Mouse (Mus musculus) kidney, embryonic 15.5 days (tissue): Measurements from ENCODE around the gene Snrpg. TPM values are rescaled to one million over a fixed set of nuclear protein-coding genes. Genes with fewer than 3 reads are reported as not detected.
A peak's percentile ranks its signal among the peaks of the same experiment; 100 is the strongest.
"Not testable (repeated sequence)": the region's sequence is repeated elsewhere in the genome, so short reads cannot be mapped to it uniquely, and the experiment has no call there.

ENCODE experiments used
- ATAC-seq: fragments of 200-750 bp; cut with Nextera tagmentation; replicated peaks from 2 replicates; pipeline ENCODE4 v1.8.0; 2017; ENCODE audit warnings: moderate TSS enrichment; ENCODE audit not compliant: low FRiP score
- H3K27ac ChIP-seq: fragments of 300-500 bp; sonication (generic); 2 replicates; pipeline ENCODE4 v1.5.1; 2015; ENCODE audit warnings: mild to moderate bottlenecking, inconsistent platforms
- H3K27me3 ChIP-seq: fragments of 300-500 bp; sonication (generic); 2 replicates; pipeline ENCODE4 v1.6.1; 2015; ENCODE audit warnings: inconsistent platforms
- H3K36me3 ChIP-seq: fragments of 300-500 bp; sonication (generic); 2 replicates; pipeline ENCODE4 v1.6.1; 2015; ENCODE audit warnings: inconsistent platforms
- H3K4me1 ChIP-seq: fragments of 300-500 bp; sonication (generic); 2 replicates; pipeline ENCODE4 v1.6.1; 2015; ENCODE audit warnings: inconsistent platforms
- H3K4me2 ChIP-seq: fragments of 300-500 bp; sonication (generic); 2 replicates; pipeline ENCODE4 v1.6.1; 2015; ENCODE audit warnings: moderate library complexity, mild to moderate bottlenecking, inconsistent platforms
- H3K4me3 ChIP-seq: fragments of 300-500 bp; sonication (generic); replicated peaks from 2 replicates; pipeline ENCODE4 v1.5.1; 2015; ENCODE audit warnings: mild to moderate bottlenecking, inconsistent platforms
- H3K9ac ChIP-seq: fragments of 300-500 bp; sonication (generic); 2 replicates; pipeline ENCODE4 v1.6.1; 2015; ENCODE audit warnings: mild to moderate bottlenecking, inconsistent platforms
- H3K9me3 ChIP-seq: fragments of 300-500 bp; sonication (generic); replicated peaks from 2 replicates; pipeline ENCODE4 v1.6.1; 2016; ENCODE audit warnings: inconsistent platforms
- WGBS: fragments of 180-500 bp; shearing (Covaris S2); methylation state at CpG from one replicate; pipeline ENCODE4 v1.1.7; 2015; ENCODE audit warnings: mixed read lengths; 5-methylcytosine and 5-hydroxymethylcytosine counted together
- polyA plus RNA-seq: library from polyadenylated mRNA; unstranded; fragments of >200 nt; fragmentation: Nextera tagmentation; extraction: Ambion mirVana; gene quantifications from 2 replicates; pipeline ENCODE4 v1.2.1, GENCODE M21; 2015

Gene Snrpg
- polyA plus RNA-seq, 1 experiment from 2014 or later, result 665 TPM

DNA sequence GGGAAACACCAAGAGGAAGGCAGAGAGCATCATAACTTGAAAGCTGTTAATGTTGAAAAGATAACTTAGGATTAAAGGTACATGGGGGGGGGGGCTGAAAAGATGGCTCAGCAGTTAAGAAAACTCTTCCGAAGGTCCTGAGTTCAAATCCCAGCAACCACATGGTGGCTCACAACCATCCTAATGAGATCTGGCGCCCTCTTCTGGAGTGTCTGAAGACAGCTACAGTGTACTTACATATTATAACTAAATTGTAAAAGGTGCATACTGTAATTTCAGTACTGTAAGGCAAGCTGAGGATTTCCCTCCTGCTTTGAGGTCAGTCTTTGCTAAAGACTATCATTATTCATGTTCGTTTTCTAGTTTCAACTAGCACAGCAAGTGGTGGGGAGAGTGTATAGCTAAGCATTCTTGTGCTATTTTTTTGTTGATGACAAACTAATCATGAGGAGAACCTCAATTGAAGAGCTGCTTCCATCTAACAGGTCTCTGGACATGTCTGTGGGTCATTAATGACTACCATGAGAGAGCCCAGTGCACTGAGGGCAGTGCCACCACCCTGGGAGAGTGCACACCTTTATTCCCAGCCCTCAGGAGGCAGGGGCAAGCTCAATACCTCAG lies 901 bp upstream of the Snrpg start:
- peaks cover 36% of the 10 kb centered on the region for H3K4me1 ChIP-seq
- 67% methylated on average over 3 of the region's 3 CpGs for WGBS
- peak overlapping the region; percentile 68 for H3K4me3 ChIP-seq
- H3K9me3 ChIP-seq, result no peaks in the 10 kb centered on the region
- H3K9ac ChIP-seq, result peak overlapping the region; percentile 85
- peak overlapping the region; percentile 93 for H3K27ac ChIP-seq
- peak overlapping the region; percentile 80 for H3K4me2 ChIP-seq
- H3K36me3 ChIP-seq, result peaks cover 34% of the 10 kb centered on the region
- no peaks in the 10 kb centered on the region for H3K27me3 ChIP-seq
- no peak for ATAC-seq

DNA sequence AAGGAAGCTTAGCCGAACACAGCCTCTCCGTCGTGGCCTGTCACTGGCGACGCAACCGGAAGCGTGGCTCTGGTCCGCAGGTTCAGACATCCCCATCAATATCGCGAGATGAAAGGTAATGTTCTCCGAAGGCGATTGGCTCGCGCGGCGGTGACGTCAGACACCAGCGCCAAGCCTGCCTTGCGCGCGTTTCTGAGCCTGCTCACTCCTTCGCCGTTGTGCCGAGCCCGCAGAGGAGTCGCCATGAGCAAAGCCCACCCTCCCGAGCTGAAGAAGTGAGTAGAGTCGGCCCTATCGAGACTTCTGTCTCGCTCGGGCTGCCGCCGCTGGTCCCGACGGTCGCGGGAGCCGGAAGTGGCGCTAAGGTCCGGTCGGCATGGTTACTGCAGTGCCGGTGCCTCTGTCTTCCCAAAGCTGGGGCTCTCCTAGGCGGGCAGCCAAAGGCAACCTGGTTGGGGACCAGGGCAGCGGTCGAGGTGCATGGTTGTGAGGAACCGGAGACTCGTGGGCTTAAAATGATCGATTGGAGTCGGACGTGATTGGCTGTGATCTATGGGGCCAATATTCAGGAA lies 322 bp downstream of the Snrpg start:
- ATAC-seq, result peak; percentile 96
- no peaks in the 10 kb centered on the region for H3K9me3 ChIP-seq
- no peaks in the 10 kb centered on the region for H3K27me3 ChIP-seq
- peak overlapping the region; percentile 93 for H3K27ac ChIP-seq
- H3K9ac ChIP-seq, result peak overlapping the region; percentile 85
- H3K4me2 ChIP-seq, result peak overlapping the region; percentile 80
- H3K4me1 ChIP-seq, result peaks cover 32% of the 10 kb centered on the region
- peaks cover 45% of the 10 kb centered on the region for H3K36me3 ChIP-seq
- H3K4me3 ChIP-seq, result peak overlapping the region; percentile 68
- WGBS, result under 1% methylated on average over 50 of the region's 50 CpGs

DNA sequence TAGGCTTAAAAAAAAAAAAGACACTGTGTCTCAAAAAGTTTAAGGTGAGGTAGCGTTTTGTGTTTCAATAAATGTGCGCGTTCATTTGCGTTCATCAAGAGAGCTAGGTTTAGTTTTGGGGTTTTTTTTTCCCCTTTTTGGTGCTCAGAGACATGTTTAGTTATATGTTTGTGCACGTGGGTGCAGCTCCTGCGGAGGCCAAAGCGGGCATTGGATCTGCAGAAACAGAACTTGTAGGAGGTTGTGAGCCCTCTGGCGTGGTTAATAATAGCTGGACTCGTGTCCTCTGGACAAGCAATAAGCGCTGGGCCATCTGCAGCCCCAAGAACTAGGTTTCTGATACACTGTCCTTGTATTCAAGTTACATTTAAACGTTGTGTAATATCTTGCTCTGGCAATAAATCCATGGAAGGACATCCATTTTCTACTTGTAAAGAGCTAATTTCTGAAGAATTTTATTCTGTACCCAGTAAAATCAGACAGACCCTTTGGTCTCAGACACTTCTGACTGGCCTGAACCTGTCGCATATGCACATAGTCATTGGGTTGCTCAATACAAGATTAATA lies 929 bp downstream of the Snrpg start:
- ATAC-seq, result no peak
- H3K4me2 ChIP-seq, result peak overlapping the region; percentile 80
- H3K4me3 ChIP-seq, result peak overlapping the region; percentile 68
- no peaks in the 10 kb centered on the region for H3K27me3 ChIP-seq
- 4% methylated on average over 12 of the region's 12 CpGs for WGBS
- no peaks in the 10 kb centered on the region for H3K9me3 ChIP-seq
- peaks cover 27% of the 10 kb centered on the region for H3K4me1 ChIP-seq
- H3K27ac ChIP-seq, result peak overlapping the region; percentile 93
- H3K36me3 ChIP-seq, result peaks cover 51% of the 10 kb centered on the region
- H3K9ac ChIP-seq, result peak overlapping the region; percentile 85

DNA sequence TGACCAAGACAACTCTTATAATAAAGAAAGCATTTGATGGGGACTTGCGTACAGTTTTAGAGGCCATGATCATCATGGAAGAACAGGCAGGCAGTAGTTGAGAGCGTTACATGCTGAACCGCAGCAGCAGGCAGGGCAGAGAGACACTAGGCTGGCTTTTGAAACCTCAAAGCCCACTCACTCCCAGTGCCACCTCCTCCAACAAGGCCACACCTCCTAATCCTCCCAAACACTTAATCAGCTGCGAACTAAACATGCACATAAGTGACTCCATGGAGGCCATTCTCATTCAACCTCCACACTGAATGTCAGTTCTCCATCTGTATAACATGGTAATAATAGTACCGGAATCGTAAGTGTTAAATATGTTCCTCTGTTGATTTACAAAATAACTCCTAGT lies 2.5 kb downstream of the Snrpg start:
- 97% methylated on average over 6 of the region's 6 CpGs for WGBS
- H3K27me3 ChIP-seq, result no peaks in the 10 kb centered on the region
- peaks cover 26% of the 10 kb centered on the region for H3K4me1 ChIP-seq
- no peak overlapping the region for H3K4me3 ChIP-seq
- no peak overlapping the region for H3K9ac ChIP-seq
- no peak overlapping the region for H3K4me2 ChIP-seq
- peaks cover 55% of the 10 kb centered on the region for H3K36me3 ChIP-seq
- no peak overlapping the region for H3K27ac ChIP-seq
- no peak for ATAC-seq
- H3K9me3 ChIP-seq, result no peaks in the 10 kb centered on the region

DNA sequence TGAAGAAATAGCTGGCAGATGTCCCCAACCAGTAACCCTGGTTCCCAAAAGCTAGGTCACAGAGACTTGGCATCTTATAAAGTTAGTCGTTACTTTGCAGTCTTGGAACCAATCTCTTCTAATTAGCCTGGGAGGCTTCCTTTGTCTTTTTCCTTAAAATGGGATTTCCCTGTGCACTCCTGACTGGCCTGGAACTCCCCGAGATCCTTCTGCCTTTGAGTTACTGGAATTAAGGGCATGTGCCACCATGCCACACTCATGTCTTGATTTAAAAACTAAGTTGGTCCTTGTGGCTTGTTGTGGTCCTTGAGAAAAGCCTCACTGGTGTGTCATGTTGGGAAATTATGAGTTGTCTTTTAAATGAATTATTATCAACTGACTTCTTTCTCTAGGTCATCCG lies 7.2 kb downstream of the Snrpg start:
- Histone ChIP-seq H3K9me3 (no peaks in the 10 kb centered on the region), H3K4me2 (no peak overlapping the region), H3K27ac (no peak overlapping the region), H3K4me3 (no peak overlapping the region), H3K9ac (no peak overlapping the region), H3K36me3 (peaks cover 58% of the 10 kb centered on the region), H3K4me1 (peaks cover 4% of the 10 kb centered on the region; the same call in 1 of the 2 replicates), H3K27me3 (no peaks in the 10 kb centered on the region)
- ATAC-seq, result no peak
- 86% methylated on average over 3 of the region's 3 CpGs for WGBS

DNA sequence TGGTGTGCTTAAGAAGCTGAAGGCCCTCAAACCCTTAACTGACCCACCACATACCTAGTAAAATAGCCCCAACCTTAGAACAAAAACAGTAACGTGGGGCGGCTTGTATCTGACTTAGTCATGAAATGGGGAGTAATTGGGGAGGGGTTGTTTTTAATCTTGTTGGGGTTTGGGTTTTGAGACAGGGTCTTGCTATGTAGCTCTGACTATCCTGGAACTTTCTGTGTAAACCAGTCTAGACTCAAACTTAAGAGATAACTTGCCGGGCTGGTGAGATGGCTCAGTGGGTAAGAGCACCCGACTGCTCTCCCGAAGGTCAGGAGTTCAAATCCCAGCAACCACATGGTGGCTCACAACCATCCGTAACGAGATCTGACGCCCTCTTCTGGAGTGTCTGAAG lies 9.0 kb downstream of the Snrpg start:
- not testable (repeated sequence) for H3K9me3 ChIP-seq, H3K27ac ChIP-seq, H3K4me3 ChIP-seq, H3K4me1 ChIP-seq, H3K4me2 ChIP-seq, ATAC-seq, H3K9ac ChIP-seq, H3K27me3 ChIP-seq
- WGBS, result 79% methylated on average over 8 of the region's 8 CpGs
- H3K36me3 ChIP-seq, result peaks cover 48% of the 10 kb centered on the region

DNA sequence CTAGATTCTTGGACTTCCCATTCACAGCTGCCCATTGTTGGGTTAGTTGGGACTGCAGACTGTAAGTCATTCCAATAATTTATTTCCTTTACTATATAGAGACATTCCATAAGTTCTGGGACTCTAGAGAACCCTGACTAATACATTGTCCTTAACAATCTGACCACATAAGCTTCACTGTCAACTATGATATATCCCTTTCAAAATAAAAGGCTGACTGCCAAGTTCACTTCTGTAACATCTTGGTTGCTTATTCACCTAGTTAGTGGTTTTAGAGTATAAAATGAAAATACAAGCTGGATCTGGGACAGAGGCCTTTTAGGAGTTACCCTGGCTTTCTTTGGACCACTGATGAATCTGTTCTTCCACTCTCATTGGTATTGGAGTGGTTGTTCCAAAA lies 11.4 kb downstream of the Snrpg start:
- no peak for ATAC-seq
- Histone ChIP-seq H3K9ac (no peak overlapping the region), H3K27ac (no peak overlapping the region), H3K4me3 (no peak overlapping the region), H3K36me3 (peaks cover 43% of the 10 kb centered on the region), H3K27me3 (no peaks in the 10 kb centered on the region), H3K4me1 (peaks cover 10% of the 10 kb centered on the region; the same call in 1 of the 2 replicates), H3K9me3 (no peaks in the 10 kb centered on the region), H3K4me2 (no peak overlapping the region)

DNA sequence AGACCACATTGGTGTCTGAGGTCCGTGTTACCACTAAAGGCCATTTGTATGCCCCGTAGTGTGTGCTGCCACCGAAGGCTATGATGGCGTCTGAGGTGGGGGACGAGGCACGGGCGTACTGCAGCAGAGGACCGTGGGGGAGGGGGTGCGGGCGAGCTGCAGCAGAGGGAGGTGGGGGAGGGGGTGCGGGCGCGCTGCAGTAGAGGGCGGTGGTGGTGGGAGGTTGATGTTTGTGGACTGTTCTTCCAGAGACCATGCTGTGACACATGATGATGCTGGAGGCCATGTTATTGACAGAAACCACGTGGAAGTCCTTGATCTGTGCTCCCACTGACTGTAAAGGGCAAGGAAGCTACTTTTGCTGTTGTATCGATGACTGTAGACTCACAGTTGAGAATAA lies 12.3 kb downstream of the Snrpg start:
- Histone ChIP-seq H3K4me3 (no peak overlapping the region), H3K36me3 (peaks cover 43% of the 10 kb centered on the region), H3K4me1 (peaks cover 17% of the 10 kb centered on the region; the same call in 1 of the 2 replicates), H3K4me2 (no peak overlapping the region), H3K27ac (no peak overlapping the region), H3K27me3 (no peaks in the 10 kb centered on the region), H3K9me3 (no peaks in the 10 kb centered on the region), H3K9ac (no peak overlapping the region)
- WGBS, result 45% methylated on average over 16 of the region's 16 CpGs
- no peak for ATAC-seq

DNA sequence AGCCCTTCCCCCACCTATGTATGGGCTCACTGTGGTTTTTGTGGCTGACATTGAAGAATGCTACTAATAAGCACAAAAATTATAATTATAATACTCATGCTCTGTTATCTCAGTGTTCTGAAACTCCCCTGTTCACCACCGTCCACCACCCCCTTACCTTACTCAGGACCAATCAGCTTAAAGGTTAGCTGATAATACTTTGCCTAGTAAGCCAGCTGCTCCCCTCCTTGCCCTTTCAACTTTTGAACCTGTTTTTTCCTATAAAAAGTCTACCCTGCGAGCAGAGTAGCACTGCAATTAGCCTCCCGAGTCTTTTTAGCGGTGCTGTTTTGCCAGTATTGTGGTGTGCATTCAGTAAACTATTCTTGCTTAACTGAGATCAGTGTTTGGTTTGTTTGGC lies 13.6 kb downstream of the Snrpg start:
- ATAC-seq, result no peak
- Histone ChIP-seq H3K27me3 (no peaks in the 10 kb centered on the region), H3K9me3 (no peaks in the 10 kb centered on the region), H3K36me3 (peaks cover 44% of the 10 kb centered on the region), H3K27ac (no peak overlapping the region), H3K9ac (no peak overlapping the region), H3K4me3 (no peak overlapping the region), H3K4me1 (peaks cover 20% of the 10 kb centered on the region; the same call in 1 of the 2 replicates), H3K4me2 (no peak overlapping the region)
- WGBS, result 67% methylated on average over 4 of the region's 4 CpGs

DNA sequence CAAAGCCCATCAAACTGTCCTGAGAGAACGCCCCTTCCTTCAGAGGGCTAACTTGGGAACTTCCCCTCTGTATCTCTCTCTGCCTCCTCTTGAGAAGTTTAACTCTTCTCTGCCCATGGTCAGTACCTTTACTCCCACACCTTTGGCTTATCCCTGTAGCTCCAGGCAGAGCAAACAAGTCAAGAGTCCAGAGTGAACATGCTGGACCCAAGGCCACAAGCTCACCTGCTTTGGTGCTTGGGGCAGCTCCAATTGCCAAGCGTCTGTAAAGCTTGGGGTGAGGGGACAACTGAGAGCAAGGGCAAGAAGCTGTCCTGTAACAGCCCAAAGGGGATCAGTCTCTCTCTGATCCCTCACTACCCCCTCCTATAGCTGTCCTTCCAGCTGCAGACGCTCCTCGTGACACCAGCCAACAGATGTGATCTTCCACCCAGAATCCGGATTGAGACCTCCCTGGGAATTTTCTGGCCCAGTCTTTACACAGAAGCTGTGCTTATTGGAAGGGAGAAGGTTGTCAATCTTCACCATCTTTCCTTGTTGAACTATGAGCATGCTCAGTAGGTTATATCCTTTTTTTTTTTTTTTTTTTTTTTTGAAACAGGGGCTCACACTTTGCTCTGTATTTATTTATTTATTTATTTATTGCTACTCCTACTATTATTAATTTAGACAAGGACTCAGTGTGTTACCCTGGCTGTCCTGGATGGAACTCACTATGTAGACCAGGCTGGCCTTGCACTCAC lies 14.4 kb downstream of the Snrpg start:
- no peak overlapping the region for H3K4me3 ChIP-seq
- WGBS, result 80% methylated on average over 5 of the region's 5 CpGs
- no peak overlapping the region for H3K9ac ChIP-seq
- no peak overlapping the region for H3K4me2 ChIP-seq
- H3K27me3 ChIP-seq, result no peaks in the 10 kb centered on the region
- H3K4me1 ChIP-seq, result peaks cover 20% of the 10 kb centered on the region; the same call in 1 of the 2 replicates
- H3K36me3 ChIP-seq, result peaks cover 48% of the 10 kb centered on the region
- no peak overlapping the region for H3K27ac ChIP-seq
- no peak for ATAC-seq
- H3K9me3 ChIP-seq, result no peaks in the 10 kb centered on the region

DNA sequence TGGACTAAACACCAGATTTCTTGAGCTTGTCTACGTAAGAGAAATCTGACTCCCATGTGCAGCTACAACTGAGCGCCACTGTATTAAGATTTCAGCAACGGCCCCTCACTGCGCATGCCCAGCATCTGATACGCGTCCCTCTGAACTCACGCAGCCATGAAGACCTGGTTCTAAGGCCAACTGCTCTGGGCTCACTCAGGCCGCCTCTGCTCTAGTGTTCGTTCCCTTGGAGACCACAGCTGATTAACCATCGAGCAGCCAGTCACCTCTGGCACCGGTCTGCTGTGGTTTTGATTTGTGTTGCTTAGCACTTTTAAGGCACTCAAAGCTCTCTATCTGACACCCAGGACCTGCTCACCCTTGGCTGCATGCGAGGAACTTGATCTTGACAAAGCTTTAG lies 16.2 kb downstream of the Snrpg start:
- Histone ChIP-seq H3K9me3 (no peaks in the 10 kb centered on the region), H3K4me2 (0 out of 2 replicates have a peak overlapping the region, but pooled peaks have one; percentile 32), H3K27me3 (no peaks in the 10 kb centered on the region), H3K27ac (peak overlapping the region; percentile 79), H3K4me1 (peaks cover 20% of the 10 kb centered on the region; the same call in 1 of the 2 replicates), H3K4me3 (no peak overlapping the region), H3K9ac (no peak overlapping the region), H3K36me3 (peaks cover 66% of the 10 kb centered on the region)
- WGBS, result 42% methylated on average over 12 of the region's 12 CpGs
- peak; percentile 71 for ATAC-seq

DNA sequence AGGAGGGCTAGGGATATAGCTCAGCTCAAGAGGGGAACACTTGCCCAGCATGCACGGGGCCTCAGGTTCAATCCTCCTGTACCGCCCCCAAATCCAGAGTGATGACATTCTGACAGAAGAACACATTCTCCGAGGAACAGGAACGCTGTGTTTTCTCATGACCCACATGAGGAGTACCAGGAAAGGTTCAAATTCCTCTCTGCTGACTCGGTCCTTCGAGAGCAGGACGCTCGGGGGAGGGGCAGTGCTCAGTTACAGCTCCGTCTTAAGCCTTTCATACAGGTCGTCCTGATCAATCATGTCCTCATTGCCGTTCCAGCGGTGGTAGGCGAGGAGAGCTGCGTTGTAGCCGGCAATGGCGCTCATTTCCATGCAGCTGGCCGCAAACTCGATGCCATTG lies 17.4 kb downstream of the Snrpg start:
- no peak overlapping the region for H3K4me3 ChIP-seq
- H3K9me3 ChIP-seq, result no peaks in the 10 kb centered on the region
- H3K4me1 ChIP-seq, result peaks cover 18% of the 10 kb centered on the region; the same call in 1 of the 2 replicates
- no peak for ATAC-seq
- 76% methylated on average over 18 of the region's 18 CpGs for WGBS
- H3K27me3 ChIP-seq, result no peaks in the 10 kb centered on the region
- H3K9ac ChIP-seq, result no peak overlapping the region
- peak overlapping the region; percentile 79 for H3K27ac ChIP-seq
- peaks cover 74% of the 10 kb centered on the region for H3K36me3 ChIP-seq
- no peak overlapping the region for H3K4me2 ChIP-seq
